In the genomic region with DNA sequence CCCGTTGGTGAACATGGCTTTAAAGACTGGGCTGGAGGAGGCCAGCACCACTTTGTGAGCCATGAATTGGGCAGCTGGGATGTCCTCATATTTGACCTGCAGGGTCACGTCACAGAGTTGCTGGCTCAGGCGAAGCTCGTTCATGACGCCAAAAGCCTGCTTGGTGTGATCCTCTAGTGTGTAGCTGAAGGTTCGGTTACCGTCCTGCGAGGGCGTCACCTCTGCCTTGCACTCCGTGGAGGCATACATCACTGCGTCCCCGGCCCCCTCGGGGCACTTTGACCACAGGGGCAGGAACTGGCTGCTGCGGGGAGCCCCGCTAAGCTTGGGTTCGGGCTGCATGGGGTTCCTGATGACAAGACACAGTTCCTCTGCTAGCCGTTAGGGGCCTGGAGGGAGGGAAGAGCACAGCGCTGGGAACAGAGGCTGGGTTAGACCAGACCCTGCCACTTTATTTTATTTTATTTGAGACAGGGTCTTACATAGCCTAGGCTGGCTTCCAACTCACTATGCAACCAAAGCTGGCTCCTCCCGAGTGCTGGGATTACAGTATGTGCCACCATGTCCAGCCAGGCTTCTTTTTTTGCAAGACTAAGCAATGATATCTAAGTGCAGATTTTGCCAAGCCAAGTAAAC, we compare ENCODE assay signal across 8 mouse cellular contexts. TPM values are rescaled to one million over a fixed set of nuclear protein-coding genes. Genes with fewer than 3 reads are reported as not detected.
DNase-seq lines count a peak whose midpoint lies in the region; ATAC-seq and TF ChIP-seq lines count a peak whose summit lies in the region.

No protein-coding gene starts in this region.

- H3K27ac ChIP-seq in layer of hippocampus, adult 2 months = peak overlapping the region; percentile 99
- peak overlapping the region; percentile 91 for H3K27ac ChIP-seq in embryonic facial prominence, embryonic 13.5 days
- H3K27ac ChIP-seq in hindbrain, embryonic 12.5 days = peak overlapping the region; percentile 93
- peak overlapping the region; percentile 95 for H3K27ac ChIP-seq in liver, embryonic 16.5 days (ENCODE audit: low read length)
- peak overlapping the region; percentile 87 for H3K27ac ChIP-seq in olfactory bulb, adult 2 months (ENCODE audit: insufficient read depth, low read depth, low read length)

- peak overlapping the region; percentile 82 for H3K4me3 ChIP-seq in layer of hippocampus, adult 2 months
- H3K4me3 ChIP-seq in embryonic facial prominence, embryonic 13.5 days = peak overlapping the region; percentile 93
- H3K4me3 ChIP-seq in hindbrain, embryonic 12.5 days = peak overlapping the region; percentile 92
- peak overlapping the region; percentile 87 for H3K4me3 ChIP-seq in liver, embryonic 16.5 days (ENCODE audit: low read depth, low read length)
- peak overlapping the region; percentile 85 for H3K4me3 ChIP-seq in olfactory bulb, adult 2 months (ENCODE audit: insufficient read depth, low read depth, low read length)

- ATAC-seq in activated CD4-positive, CD25-positive, alpha-beta regulatory T cell, adult 4 months = peak; percentile 19
- 0 out of 2 replicates have a peak, but pooled peaks have one; percentile 20 for ATAC-seq in embryonic facial prominence, embryonic 13.5 days (ENCODE audit: insufficient number of reproducible peaks, insufficient read depth, low FRiP score, low TSS enrichment, low read depth)
- ATAC-seq in hindbrain, embryonic 12.5 days (ENCODE audit: low FRiP score) = peak; percentile 30; the same call in 1 of the 2 replicates
- ATAC-seq in liver, embryonic 16.5 days (ENCODE audit: low read depth) = no peak

- WGBS in embryonic facial prominence, embryonic 13.5 days = 15% methylated on average over 19 of the region's 19 CpGs
- WGBS in hindbrain, embryonic 12.5 days = 16% methylated on average over 19 of the region's 19 CpGs
- 19% methylated on average over 19 of the region's 19 CpGs for WGBS in liver, embryonic 16.5 days (ENCODE audit: insufficient replicate concordance)
- WGBS in olfactory bulb, adult 2 months = 10% methylated on average over 19 of the region's 19 CpGs

- H3K27me3 ChIP-seq in embryonic facial prominence, embryonic 13.5 days = peaks cover 14% of the 10 kb centered on the region
- H3K27me3 ChIP-seq in hindbrain, embryonic 12.5 days = peaks cover 13% of the 10 kb centered on the region
- H3K27me3 ChIP-seq in liver, embryonic 16.5 days (ENCODE audit: control insufficient read depth, insufficient read depth, low read depth, low read length) = peaks cover 6% of the 10 kb centered on the region

- peak; percentile 76 for TF ChIP-seq CTCF in layer of hippocampus, adult 2 months (conservative IDR thresholded peaks at IDR 0.05)
- no peak for TF ChIP-seq CTCF in olfactory bulb, adult 2 months (IDR thresholded peaks at IDR 0.05; ENCODE audit: insufficient read depth, low read depth, low read length)

- peaks cover 40% of the 10 kb centered on the region for H3K36me3 ChIP-seq in embryonic facial prominence, embryonic 13.5 days
- H3K36me3 ChIP-seq in hindbrain, embryonic 12.5 days = peaks cover 30% of the 10 kb centered on the region
- H3K36me3 ChIP-seq in liver, embryonic 16.5 days (ENCODE audit: control insufficient read depth, insufficient read depth) = peaks cover 17% of the 10 kb centered on the region

- peaks cover 27% of the 10 kb centered on the region for H3K4me1 ChIP-seq in embryonic facial prominence, embryonic 13.5 days
- peaks cover 23% of the 10 kb centered on the region for H3K4me1 ChIP-seq in hindbrain, embryonic 12.5 days
- H3K4me1 ChIP-seq in liver, embryonic 16.5 days (ENCODE audit: control insufficient read depth, low read depth, low read length) = peaks cover 29% of the 10 kb centered on the region
- H3K4me1 ChIP-seq in olfactory bulb, adult 2 months (ENCODE audit: control insufficient read depth, insufficient read depth, low read length) = peaks cover 18% of the 10 kb centered on the region

- no peaks in the 10 kb centered on the region for H3K9me3 ChIP-seq in embryonic facial prominence, embryonic 13.5 days
- no peaks in the 10 kb centered on the region for H3K9me3 ChIP-seq in hindbrain, embryonic 12.5 days (replicated peaks)
- H3K9me3 ChIP-seq in liver, embryonic 16.5 days (replicated peaks; ENCODE audit: control insufficient read depth, low read length) = no peaks in the 10 kb centered on the region

- no peak for DNase-seq in layer of hippocampus, adult 2 months (ENCODE audit: low spot score in 2 of 2)
- DNase-seq in layer of hippocampus, adult 9-11 months = no peak
- no peak for DNase-seq in gastrocnemius, postnatal 25 days

- H3K4me2 ChIP-seq in embryonic facial prominence, embryonic 13.5 days = peak overlapping the region; percentile 78
- H3K4me2 ChIP-seq in hindbrain, embryonic 12.5 days (replicated peaks) = peak overlapping the region; percentile 63
- H3K4me2 ChIP-seq in liver, embryonic 16.5 days (ENCODE audit: low read depth, low read length) = peak overlapping the region; percentile 79

- TF ChIP-seq POLR2A in olfactory bulb, adult 2 months (IDR thresholded peaks at IDR 0.05; ENCODE audit: insufficient read depth, low read depth, low read length) = no peak

- peak overlapping the region; percentile 99 for H3K9ac ChIP-seq in embryonic facial prominence, embryonic 13.5 days
- H3K9ac ChIP-seq in hindbrain, embryonic 12.5 days = peak overlapping the region; percentile 98
- peak overlapping the region; percentile 97 for H3K9ac ChIP-seq in liver, embryonic 16.5 days (ENCODE audit: low read depth, low read length)

RNA-seq across cellular contexts. Expression of a gene that starts 1.7 kb away (rescaled TPM):
- 10 to 100 TPM; 56.7 to 60.6 TPM for total RNA-seq in layer of hippocampus, adult 2 months (2021)
- 10 to 100 TPM; 16.9 to 30.0 TPM for polyA plus RNA-seq in activated CD4-positive, CD25-positive, alpha-beta regulatory T cell, adult 4 months (2017; shearing (Covaris generic))
- polyA plus RNA-seq in embryonic facial prominence, embryonic 13.5 days (2015; fragmentation: Nextera tagmentation; extraction: Ambion mirVana) = 65.2 and 70.7 TPM in 2 replicates
- polyA plus RNA-seq in hindbrain, embryonic 12.5 days (2016; fragmentation: Nextera tagmentation; extraction: Ambion mirVana) = 54.8 and 55.6 TPM in 2 replicates
- polyA plus RNA-seq in liver, embryonic 16.5 days (2015; fragmentation: Nextera tagmentation; extraction: Ambion mirVana) = 26.2 and 27.7 TPM in 2 replicates
- polyA plus RNA-seq in olfactory bulb, adult 2 months (2012; ENCODE audit: insufficient read depth, insufficient read length, low replicate concordance, missing spikeins) = not detected in 2 replicates
- 10 to 100 TPM; 55.0 to 56.3 TPM for total RNA-seq in gastrocnemius, postnatal 25 days (2021)

RNA-seq across cellular contexts. Expression of a gene that starts 10.8 kb away (rescaled TPM):
- 10 to 100 TPM; 10.6 to 10.9 TPM for total RNA-seq in layer of hippocampus, adult 2 months (2021)
- under 1 TPM in 1 of 2 experiments, not detected in 1; 0.34 TPM for polyA plus RNA-seq in activated CD4-positive, CD25-positive, alpha-beta regulatory T cell, adult 4 months (2017; shearing (Covaris generic))
- 0.21 and 0.58 TPM in 2 replicates for polyA plus RNA-seq in embryonic facial prominence, embryonic 13.5 days (2015; fragmentation: Nextera tagmentation; extraction: Ambion mirVana)
- polyA plus RNA-seq in hindbrain, embryonic 12.5 days (2016; fragmentation: Nextera tagmentation; extraction: Ambion mirVana) = 1.5 and 1.9 TPM in 2 replicates
- polyA plus RNA-seq in liver, embryonic 16.5 days (2015; fragmentation: Nextera tagmentation; extraction: Ambion mirVana) = 0.13 and 0.14 TPM in 2 replicates
- polyA plus RNA-seq in olfactory bulb, adult 2 months (2012; ENCODE audit: insufficient read depth, insufficient read length, low replicate concordance, missing spikeins) = not detected in 2 replicates
- under 1 TPM; 0.13 to 0.16 TPM for total RNA-seq in gastrocnemius, postnatal 25 days (2021)

RNA-seq across cellular contexts. Expression of a gene that starts 27.6 kb away (rescaled TPM):
- 10 to 100 TPM; 39.8 to 40.2 TPM for total RNA-seq in layer of hippocampus, adult 2 months (2021)
- polyA plus RNA-seq in activated CD4-positive, CD25-positive, alpha-beta regulatory T cell, adult 4 months (2017; shearing (Covaris generic)) = 10 to 100 TPM; 24.3 to 26.8 TPM
- polyA plus RNA-seq in embryonic facial prominence, embryonic 13.5 days (2015; fragmentation: Nextera tagmentation; extraction: Ambion mirVana) = 33.3 and 35.4 TPM in 2 replicates
- polyA plus RNA-seq in hindbrain, embryonic 12.5 days (2016; fragmentation: Nextera tagmentation; extraction: Ambion mirVana) = 43.4 and 46.8 TPM in 2 replicates
- polyA plus RNA-seq in liver, embryonic 16.5 days (2015; fragmentation: Nextera tagmentation; extraction: Ambion mirVana) = 90.4 and 95.3 TPM in 2 replicates
- not detected in 2 replicates for polyA plus RNA-seq in olfactory bulb, adult 2 months (2012; ENCODE audit: insufficient read depth, insufficient read length, low replicate concordance, missing spikeins)
- 10 to 100 TPM; 60.5 to 63.9 TPM for total RNA-seq in gastrocnemius, postnatal 25 days (2021)

RNA-seq across cellular contexts. Expression of a gene that starts 50.3 kb away (rescaled TPM):
- 10 to 100 TPM; 45.1 to 46.6 TPM for total RNA-seq in layer of hippocampus, adult 2 months (2021)
- 10 to 100 TPM; 20.8 to 26.1 TPM for polyA plus RNA-seq in activated CD4-positive, CD25-positive, alpha-beta regulatory T cell, adult 4 months (2017; shearing (Covaris generic))
- polyA plus RNA-seq in embryonic facial prominence, embryonic 13.5 days (2015; fragmentation: Nextera tagmentation; extraction: Ambion mirVana) = 16.8 and 19.2 TPM in 2 replicates
- 18.1 and 23.6 TPM in 2 replicates for polyA plus RNA-seq in hindbrain, embryonic 12.5 days (2016; fragmentation: Nextera tagmentation; extraction: Ambion mirVana)
- 5.5 and 8.1 TPM in 2 replicates for polyA plus RNA-seq in liver, embryonic 16.5 days (2015; fragmentation: Nextera tagmentation; extraction: Ambion mirVana)
- polyA plus RNA-seq in olfactory bulb, adult 2 months (2012; ENCODE audit: insufficient read depth, insufficient read length, low replicate concordance, missing spikeins) = not detected in 2 replicates
- total RNA-seq in gastrocnemius, postnatal 25 days (2021) = 1 to 10 TPM; 8.3 to 8.5 TPM

RNA-seq across cellular contexts. Expression of a gene that starts 53.7 kb away (rescaled TPM):
- 10 to 100 TPM; 53.7 to 54.4 TPM for total RNA-seq in layer of hippocampus, adult 2 months (2021)
- polyA plus RNA-seq in activated CD4-positive, CD25-positive, alpha-beta regulatory T cell, adult 4 months (2017; shearing (Covaris generic)) = 100 to 1,000 TPM; 142 to 158 TPM
- polyA plus RNA-seq in embryonic facial prominence, embryonic 13.5 days (2015; fragmentation: Nextera tagmentation; extraction: Ambion mirVana) = 52.1 and 56.2 TPM in 2 replicates
- 72.0 and 72.7 TPM in 2 replicates for polyA plus RNA-seq in hindbrain, embryonic 12.5 days (2016; fragmentation: Nextera tagmentation; extraction: Ambion mirVana)
- polyA plus RNA-seq in liver, embryonic 16.5 days (2015; fragmentation: Nextera tagmentation; extraction: Ambion mirVana) = 120 and 128 TPM in 2 replicates
- not detected in 2 replicates for polyA plus RNA-seq in olfactory bulb, adult 2 months (2012; ENCODE audit: insufficient read depth, insufficient read length, low replicate concordance, missing spikeins)
- total RNA-seq in gastrocnemius, postnatal 25 days (2021) = 1 to 10 TPM; 7.4 to 9.1 TPM
